Mouse (Mus musculus) thymus, adult 2 months (tissue): ENCODE measurements around the gene Pank4.

Source experiments
- CTCF ChIP-seq: fragments of 200-500 bp; IDR thresholded peaks from 2 replicates; pipeline ENCODE4 v1.5.1; 2012; ENCODE audit warnings: mild to moderate bottlenecking, control low read depth, low read length, moderate library complexity, borderline replicate concordance; ENCODE audit not compliant: control insufficient read depth, poor library complexity, insufficient read depth; ENCODE audit errors: extremely low read depth
- POLR2A ChIP-seq: fragments of 200-500 bp; IDR thresholded peaks from 2 replicates; pipeline ENCODE4 v1.6.1; 2012; ENCODE audit warnings: mild to moderate bottlenecking, low read length, control low read depth, moderate library complexity; ENCODE audit not compliant: control insufficient read depth, poor library complexity, insufficient read depth; ENCODE audit errors: extremely low read depth

DNA sequence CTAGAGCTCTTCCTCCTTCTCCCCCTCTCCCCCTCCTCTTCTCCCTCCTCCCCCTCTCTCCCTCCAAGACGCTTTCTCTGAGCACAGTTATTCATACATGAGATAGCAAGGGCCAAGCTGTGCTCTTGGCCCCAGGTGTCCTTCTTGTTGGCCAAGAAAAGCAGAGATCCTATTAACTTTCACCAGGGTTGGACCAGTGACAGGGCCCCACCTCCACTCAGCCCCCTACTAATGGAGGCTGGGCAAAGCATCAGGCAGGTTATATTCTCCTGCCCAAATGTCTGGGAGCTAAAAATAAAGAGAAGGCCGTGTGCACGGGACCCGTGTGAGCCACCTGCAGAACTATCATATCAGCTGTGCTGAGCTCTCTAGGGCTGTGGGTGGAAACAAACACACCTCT is 31.0 kb downstream of the Pank4 start:
- no peak for TF ChIP-seq CTCF
- TF ChIP-seq POLR2A = no peak
